Mouse (Mus musculus): Measurements from ENCODE around the gene Trim24.
"Not testable (repeated sequence)": the region's sequence is repeated elsewhere in the genome, so short reads cannot be mapped to it uniquely, and the experiment has no call there.

The Trim24 gene

DNA sequence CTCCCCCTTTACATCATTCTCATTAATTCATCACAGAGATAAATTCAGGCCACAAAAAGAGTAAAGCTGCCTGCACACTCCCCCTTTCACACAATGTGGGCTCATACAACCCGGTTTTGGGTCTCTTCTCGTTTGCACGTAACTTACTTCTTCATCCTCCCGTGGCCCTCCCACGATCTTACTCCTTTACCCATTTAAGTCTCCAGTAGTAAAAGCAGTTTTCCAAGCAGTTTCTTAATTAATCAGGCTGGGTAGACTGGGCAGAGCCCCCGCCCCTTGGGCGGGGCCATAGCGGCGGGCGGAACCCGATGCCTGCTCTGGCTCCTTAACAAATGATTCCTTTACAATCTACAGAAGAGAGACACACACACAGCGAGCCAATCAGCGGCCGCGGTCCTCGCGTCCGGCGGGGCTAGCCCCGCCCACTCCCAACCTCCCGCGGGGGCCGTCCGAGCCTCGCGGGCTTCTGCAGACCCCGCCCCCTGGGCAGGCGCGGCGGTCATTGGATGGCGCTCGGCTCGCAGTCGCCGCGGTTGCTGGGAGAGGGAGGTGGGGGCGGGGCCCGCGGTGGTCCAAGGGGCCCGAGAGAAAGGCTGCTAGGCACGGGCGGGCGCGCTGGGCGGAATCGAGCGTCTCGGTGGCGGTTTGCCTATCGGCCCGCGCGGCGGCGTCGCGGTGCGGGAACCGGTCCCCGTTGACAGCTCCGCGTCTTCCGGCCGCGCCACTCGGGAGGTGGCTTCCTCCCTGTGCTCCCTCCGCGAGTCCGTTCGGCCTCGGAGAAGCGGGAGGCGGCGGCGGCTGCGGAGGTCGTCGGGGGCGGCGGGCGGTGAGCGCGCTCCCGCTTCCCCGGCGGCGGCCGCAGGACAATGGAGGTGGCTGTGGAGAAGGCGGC, at the start of gene Trim24:
Trim24 (plus strand) TSS at position 567 of the 892 bp plus-strand sequence.
- DNase-seq, result peak; percentile 99

- DNase-seq, result no peak
Measured at GRCm38 (mm10) chr6:37821531-37822051, 49.0 kb upstream of the Trim24 start.

DNA sequence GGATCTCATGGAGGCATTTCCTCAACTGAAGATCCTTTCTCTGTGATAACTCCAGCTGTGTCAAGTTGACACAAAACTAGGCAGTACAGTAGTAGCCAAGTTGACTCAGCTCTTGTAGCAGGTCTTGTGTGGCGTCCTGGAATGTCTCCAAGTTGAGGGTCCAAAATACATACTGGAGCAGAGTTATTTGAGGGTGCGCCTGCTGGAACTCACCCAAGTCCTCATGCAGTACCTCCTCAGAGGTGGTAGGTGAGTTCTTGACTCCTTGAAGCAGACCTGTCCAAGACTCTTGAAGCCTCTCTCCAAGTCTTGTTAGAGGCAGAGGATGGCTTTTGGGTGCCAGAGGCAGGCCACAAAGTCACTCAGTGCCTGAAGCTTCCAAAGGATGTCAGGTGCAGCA, 48.2 kb upstream of the Trim24 start:
- DNase-seq, result peak; percentile 6

GRCm38 (mm10) chr6:37823731-37824130, 46.9 kb upstream of the Trim24 start:
- DNase-seq, result no peak

DNA sequence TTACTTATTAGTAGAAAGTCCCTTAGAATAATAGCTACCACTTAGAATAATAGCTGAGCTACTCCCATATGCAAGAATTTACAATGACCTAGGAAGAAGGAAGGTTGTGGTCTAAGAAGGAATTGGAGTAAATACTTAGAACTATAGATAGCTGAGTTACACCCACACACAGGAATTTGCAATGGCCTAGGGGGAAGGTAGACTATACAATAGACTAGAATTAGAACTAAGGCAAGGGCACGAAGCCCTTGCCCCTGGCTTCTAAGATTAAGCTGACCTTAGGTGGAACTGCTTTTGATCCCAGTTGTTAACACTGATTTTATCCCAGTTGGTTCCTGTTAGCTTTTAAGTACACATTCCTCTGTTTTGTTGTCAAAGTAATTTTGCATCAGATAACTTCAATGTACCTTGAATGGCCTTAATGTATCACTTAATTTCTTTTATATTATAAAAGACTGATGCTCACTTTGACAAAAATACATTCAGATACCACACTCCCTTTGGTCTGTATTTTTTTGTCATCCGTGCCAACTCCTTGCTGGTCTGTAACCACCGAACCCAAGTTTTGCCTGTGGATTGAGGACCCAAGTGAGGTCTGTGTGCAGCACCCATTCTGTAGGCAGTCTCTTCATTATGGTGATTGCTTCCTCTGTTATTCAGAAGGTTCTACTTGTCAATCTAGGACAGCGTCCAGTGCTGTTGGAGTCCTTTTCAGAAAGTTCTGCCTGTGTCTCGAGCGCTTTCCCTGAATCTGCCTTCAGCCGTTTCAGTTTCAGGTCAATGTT, 45.1 kb upstream of the Trim24 start:
- DNase-seq, result not testable (repeated sequence)

- no peak for DNase-seq
Measured at GRCm38 (mm10) chr6:37828955-37829354, 41.7 kb upstream of the Trim24 start.

DNA sequence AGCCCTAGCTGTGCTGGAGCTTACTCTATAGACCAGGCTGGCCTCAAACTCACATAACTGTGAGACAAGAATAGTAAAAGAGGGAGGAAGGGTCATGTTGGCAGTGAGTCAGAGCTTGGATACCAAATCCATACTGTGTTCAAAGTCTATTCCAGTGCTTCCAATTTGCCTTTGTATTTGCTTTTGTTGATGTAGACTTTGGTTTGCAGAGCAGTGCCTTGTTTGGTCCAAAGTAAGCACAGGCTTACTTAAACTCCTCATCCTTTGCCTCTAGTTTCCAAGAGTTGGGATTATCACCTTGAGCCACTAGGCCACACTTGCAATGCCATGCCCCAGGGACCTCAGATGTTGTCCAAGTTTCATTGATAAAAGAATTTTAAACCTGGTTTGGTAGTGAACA, 41.0 kb upstream of the Trim24 start:
- no peak for DNase-seq

- no peak for DNase-seq
Measured at GRCm38 (mm10) chr6:37833691-37834090, 36.9 kb upstream of the Trim24 start.

GRCm38 (mm10) chr6:37836951-37837565, 33.6 kb upstream of the Trim24 start:
- not testable (repeated sequence) for DNase-seq

DNA sequence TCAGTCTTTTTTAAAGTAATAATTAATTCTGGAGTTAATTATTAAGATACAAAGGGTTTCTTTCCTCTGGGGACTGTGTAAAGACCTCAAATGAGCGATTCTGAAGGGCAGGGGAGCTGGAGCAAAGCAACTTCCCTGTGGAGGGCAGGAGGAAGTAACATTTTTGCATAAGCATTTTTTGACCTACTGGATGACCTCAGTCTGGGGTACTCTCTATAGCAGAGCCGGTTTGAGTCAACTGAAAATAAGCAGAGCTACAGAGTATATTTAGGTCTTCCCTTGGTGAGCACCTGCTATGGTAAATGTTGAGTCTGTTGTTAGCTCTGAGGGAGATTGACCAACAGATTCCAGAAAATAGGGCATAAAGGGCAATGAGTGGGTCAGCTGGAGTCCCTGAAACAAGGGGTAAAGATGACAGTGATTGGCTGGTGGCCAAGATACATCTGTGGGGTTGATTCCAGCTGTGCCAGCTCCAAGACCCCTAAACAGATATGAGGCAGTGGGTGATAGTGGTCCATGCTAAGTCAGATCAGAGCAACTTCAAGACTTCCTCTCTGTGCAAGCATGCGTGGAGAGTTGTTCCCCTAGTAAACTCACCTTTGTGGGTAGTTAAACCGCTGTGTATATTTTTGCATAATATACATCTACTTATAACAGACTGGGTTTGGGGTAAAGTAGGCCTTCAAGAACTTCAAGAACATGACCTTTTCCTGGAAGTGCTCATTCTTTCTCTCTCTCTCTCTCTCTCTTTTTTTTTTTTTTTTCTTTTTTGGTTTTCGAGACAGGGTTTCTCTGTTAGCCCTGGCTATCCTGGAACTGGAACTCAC, 27.6 kb upstream of the Trim24 start:
- DNase-seq, result peak; percentile 39

GRCm38 (mm10) chr6:37843647-37844273, 26.9 kb upstream of the Trim24 start:
- no peak for DNase-seq

- DNase-seq, result not testable (repeated sequence)
Measured at GRCm38 (mm10) chr6:37844947-37845346, 25.7 kb upstream of the Trim24 start.

GRCm38 (mm10) chr6:37847531-37847930, 23.1 kb upstream of the Trim24 start:
- DNase-seq, result not testable (repeated sequence)

DNA sequence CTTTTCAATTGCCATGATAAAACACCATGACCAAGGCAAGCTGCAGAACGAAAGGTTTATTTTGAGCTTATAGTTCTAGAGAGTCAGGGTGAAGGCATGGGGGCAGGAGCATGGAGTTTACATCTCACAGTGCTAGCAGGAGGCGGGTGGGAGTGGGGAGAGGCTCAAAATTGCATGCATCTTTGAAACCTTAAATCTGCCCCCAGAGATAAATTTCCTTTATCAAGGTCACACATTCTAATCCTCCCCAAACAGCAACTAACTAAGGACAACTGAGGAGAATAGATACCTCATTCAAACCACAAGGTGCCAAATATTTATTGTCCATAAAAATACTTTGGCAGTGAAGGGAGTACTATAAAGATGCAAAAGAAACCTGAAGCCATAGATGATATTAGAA, 19.3 kb upstream of the Trim24 start:
- no peak for DNase-seq

DNA sequence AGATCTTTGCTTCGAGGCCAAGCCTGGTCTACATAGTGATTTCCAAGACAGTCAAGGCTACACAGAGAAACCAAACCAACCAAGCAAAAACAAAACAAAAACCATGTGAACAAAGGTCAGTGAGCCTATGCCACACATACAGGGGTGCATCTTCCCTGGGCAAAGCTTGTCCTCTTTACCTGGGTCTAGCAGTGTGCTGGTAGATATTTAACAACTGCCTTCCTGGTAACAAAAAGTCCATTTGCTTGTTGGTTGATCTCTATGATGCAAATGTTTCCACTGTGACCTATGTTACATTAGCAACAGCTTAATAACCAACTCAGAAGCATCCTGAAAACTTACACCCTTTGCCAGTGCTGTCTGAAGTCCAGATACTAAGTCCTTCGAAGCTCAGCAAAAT, 17.3 kb upstream of the Trim24 start:
- DNase-seq, result peak; percentile 51

DNA sequence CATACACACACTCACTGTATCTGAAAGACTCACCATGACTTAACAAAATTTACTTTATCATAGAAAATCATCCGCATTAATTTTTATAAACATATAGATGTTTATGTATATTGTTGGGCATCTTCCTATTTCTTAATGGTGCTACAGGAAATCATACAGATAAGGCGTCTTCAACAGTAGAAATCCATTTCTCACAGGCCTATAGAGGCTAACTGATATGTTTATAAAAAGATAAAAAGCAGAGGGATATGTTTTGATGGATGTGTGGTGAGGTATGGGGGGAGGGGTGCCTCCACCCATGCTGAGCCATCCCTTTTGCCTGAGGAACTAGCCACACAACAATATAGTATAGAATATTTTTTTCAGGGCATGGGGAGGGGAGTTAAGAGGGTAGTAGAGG, 15.2 kb upstream of the Trim24 start:
- DNase-seq, result no peak

GRCm38 (mm10) chr6:37856300-37856699, 14.3 kb upstream of the Trim24 start:
- not testable (repeated sequence) for DNase-seq

DNA sequence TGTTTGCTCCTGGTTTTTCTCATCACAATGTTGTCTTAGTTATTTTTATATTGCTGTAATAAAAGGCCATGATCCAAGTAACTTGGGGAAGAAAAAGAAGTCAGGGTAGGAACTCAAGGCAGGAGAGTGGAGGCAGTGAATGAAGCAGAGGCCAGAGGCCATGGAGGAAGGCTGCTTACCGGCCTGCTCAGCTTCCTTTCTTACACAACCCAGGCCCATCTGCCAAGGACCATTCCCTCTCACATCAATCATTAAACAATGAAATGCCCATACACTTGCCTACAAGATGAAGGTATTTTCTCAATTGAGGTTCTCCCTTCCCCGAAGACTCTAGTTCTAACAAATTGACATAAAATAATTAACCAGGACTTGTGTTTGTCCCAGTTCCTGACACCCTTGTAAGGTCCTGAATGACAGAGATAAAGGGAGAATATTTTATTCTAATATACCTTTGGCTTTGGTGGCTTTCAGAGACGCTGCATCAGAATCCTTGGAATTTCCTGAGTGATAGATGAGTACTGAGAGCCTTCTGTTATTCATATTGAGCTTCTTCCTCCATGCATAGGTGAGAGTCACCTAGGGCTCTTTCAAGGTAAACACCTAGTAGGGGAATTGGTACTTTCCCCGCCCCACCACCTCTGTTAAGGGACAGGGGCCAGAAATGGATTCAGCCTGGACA, 13.3 kb upstream of the Trim24 start:
- peak; percentile 10 for DNase-seq

DNA sequence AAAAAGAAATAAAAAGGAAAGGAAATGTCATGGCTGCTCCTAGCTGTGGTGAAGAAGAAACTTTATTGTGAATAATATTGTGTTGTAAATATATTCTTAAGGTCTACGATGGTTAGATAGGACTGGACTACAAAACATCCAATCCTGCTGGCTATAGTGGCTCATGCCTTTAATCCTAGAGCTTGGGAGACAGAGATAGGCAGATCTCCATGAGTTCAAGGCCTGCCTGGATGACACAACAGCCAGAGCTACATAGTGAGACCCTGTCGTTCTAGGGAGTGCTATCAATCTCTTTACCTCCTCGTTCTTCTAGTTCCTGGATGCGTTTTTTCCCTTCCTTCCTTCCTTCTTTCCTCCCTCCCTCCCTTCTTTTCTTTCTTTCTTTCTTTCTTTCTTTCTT, 12.5 kb upstream of the Trim24 start:
- DNase-seq, result no peak

GRCm38 (mm10) chr6:37862893-37863292, 7.7 kb upstream of the Trim24 start:
- no peak for DNase-seq
